Mouse (Mus musculus) CD4-positive helper T cell, adult 2 months (primary cell): ENCODE data around the gene Slamf6.
A peak's percentile ranks its signal among the peaks of the same experiment; 100 is the strongest.
"Not testable (repeated sequence)": the region's sequence is repeated elsewhere in the genome, so short reads cannot be mapped to it uniquely, and the experiment has no call there.

Source experiments
- DNase-seq: peaks from one replicate; pipeline ENCODE4 v3.0.0-alpha.2; 2012; ENCODE audit warnings: low read depth, missing footprints, low spot score

Slamf6 gene

DNA sequence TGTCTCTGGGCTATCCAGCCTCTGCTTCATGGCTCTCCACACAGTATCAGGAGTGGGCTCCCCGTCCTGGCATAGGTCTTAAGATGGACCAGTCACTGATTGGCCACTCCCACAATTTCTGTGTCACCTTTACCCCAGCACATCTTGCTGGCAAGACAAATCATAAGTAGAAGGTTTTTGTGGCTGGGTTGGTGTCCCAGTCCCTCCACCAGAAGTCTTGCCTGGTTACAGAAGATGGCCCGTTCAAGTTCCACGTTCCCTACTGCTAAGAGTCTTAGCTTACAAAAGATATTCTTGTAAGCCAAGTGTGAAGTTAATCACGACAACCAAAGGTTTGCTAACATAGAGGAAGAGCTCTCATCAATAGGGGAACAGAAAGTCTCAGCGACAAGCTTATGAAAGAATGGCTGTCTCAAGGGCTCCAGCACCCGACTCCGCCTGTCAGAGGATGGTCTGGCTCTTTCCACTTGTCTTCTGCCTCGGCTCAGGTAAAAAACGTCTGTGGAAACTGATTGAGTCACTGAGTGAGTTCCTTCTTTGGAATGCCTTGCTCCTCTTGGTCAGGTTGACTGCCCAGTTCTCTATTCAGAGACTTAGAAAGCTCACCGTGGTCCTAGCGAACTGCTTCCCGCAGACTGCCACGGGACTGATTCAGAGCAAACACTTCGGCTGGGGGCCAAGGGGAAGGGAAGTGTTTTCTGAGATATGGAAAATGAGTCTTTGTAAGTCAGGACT lies at the start of gene Slamf6:
TSS of gene Slamf6 (plus strand) at position 211 of the 735 bp plus-strand sequence.
- DNase-seq: peak; percentile 71

DNA sequence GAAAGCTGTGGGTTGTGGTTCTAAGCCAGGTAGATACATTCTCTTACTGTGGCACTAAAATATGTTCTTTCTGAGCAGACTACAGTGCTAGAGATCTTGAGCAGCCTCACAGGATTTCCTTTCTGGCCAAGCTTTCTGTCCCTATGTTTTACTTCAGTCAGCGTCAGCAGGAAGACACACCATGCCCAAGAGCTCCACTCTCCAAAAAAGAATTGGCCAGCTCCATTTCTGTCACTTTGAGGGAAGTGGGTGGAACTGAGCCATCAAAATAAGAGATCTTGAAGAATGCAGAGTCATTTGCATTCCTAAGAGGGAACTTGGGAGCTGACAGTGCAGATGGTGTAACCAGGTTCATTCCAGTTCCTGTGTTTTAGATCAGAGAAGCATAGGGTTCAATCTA lies 30.3 kb upstream of the Slamf6 start:
- DNase-seq: no peak

DNA sequence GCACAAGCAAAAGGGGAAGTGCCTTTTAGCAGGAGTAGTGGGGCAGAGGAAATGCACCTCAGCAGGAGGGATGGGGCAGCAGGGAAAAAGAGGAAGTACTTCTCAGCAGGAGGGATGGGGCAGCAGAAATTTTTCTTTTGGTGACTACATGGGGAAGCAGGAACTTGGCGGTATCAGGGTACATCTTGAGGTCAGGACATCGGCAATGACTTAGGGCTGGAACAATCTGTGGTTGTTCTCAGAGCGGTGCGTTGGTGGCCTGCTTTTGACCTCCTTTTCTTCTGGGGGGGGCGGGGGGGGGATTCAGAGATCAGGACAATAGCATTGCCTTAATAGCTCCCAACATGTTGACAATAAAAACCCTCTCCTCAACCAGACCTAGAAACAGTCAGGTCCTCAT lies 22.0 kb upstream of the Slamf6 start, which contains the start of gene Gm10521:
TSS of gene Gm10521 (plus strand) at position 301 of the 400 bp plus-strand sequence.
- not testable (repeated sequence) for DNase-seq

DNA sequence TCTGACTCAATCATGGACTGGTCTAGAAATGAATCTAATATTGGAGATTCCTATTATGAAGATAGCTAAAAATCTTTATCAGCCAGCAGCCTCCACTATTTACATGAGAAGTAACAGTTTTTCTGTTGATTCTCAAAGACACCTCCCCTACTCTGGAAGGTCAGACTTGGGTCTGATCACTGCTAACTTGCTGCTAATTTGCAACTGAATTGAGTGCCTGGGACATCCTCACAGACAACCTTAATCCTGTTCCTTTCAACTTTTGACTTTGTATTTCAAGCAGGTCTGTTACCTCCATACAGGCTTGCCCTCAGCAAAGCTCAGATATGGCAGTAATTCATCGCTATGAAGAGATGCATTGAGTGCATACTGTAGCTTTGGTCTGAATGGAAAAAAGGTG lies 13.3 kb upstream of the Slamf6 start:
- DNase-seq: no peak

DNA sequence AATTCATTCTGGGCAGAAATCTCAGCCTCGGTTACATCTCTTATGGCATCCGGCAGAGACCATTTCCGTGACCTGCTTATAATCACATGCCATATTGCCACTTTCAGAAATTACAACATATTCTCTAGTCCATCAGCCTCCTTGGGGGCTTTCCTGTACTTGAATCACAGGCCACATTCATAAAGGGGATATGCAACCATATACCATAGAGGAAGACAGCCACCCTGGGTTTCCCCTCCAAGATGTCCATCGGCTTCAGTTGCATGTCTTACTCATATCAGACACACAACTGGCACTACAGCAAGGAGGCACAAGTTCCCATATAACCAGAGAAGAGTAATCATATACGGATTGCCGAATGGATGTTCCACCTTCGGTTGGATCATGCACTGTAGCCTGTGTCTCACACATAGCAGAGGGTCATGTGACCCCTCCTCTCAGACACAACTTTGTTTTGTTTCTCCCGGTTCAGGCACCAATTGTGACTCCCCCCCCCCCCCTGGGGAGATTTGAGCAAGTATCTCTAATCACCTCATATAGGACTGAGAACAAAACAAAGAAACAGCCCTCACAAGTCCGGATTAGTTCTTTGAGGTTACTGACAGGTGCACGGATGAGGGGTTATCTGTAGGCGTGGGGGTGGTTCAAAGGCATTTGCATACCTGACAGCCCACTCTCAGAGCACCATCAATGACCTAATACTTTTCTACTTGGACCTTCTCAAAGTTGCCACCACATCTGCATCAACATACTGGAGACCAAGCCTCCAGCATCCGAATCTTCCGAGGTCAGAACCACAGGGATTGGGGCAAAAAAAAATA lies 1.5 kb upstream of the Slamf6 start:
- peak; percentile 63 for DNase-seq

DNA sequence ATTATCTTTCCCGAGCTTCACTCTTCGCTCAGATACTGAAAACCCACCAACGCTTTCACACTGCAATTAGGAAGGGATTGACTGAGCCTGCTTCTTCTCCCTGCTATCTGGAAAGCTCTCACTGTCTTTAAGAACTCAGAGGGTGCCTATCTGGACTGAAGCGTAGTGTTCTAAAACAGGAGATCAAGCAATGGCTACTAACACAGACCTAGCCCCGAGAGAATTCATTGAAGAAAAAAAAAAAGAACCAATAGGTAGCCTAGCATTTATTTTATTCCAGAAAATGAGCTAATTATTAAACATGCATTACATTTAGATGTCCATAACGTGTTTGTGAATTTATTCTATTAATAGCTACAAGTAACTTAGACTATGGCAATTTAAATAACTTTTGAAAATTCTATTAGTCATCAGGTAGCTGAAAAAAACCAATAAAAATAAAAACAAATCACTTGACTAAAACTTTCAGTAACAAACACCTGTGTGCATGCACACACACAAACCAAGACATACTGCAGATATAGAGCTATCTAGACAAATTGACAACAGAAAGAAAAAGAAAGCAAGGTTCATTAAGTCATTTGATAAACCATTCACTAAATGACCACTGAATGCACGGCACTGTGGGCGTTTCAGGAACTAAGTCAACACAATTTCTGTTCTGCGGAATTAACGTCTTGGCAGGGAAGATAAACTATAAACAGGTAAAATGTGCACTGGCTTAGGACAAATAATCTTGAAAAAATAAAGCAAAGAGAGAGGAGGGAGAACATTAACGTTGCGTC lies 1.0 kb downstream of the Slamf6 start:
- peak; percentile 31 for DNase-seq

DNA sequence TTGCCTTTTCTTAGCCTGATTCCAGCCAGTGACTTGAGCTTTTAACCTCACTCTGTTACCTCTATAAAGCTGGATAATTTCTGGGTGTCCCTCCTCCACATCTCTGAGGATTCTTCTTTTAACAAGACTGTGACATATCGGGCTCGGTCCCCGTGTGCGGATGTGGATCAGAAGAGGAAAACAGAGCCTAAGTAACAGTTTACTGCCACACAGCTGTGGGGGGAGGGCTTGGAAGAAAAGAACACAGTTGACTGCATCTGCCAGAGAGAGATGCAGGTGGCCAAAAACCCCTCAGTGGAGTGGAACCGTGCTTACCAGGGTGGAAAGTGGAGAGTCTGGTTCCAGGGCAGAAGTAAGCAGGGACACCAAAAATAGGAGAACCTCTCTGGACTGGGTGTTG lies 1.9 kb downstream of the Slamf6 start:
- DNase-seq: peak; percentile 54

DNA sequence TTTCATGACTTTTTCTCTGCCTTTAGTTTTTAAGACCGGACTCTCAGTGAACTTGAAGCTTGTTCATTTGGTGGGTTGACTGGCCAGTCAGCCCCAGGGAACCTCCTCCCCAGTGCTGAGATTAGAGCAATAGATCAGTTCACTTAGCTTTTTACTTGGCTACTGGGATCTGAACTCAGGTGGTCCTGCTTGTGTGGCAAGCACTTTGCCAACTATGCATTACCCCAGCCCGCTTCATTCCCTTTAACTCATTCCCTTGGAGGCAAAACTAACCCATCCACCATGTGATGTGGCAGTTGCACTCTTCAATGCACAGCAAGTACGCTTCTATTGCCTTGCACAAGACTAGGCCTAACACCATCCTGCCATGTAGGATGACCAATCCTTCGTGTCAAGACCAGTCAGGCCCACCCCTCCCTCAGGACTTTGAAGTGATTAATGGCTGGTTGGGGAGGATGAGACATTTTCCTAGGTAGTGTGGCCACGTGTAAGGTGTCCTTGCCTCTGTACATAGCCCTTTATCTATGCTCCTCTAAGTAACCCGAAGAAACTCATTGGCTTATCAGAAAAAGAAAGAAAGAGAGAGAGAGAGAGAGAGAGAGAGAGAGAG lies 2.7 kb downstream of the Slamf6 start:
- DNase-seq: peak; percentile 27

DNA sequence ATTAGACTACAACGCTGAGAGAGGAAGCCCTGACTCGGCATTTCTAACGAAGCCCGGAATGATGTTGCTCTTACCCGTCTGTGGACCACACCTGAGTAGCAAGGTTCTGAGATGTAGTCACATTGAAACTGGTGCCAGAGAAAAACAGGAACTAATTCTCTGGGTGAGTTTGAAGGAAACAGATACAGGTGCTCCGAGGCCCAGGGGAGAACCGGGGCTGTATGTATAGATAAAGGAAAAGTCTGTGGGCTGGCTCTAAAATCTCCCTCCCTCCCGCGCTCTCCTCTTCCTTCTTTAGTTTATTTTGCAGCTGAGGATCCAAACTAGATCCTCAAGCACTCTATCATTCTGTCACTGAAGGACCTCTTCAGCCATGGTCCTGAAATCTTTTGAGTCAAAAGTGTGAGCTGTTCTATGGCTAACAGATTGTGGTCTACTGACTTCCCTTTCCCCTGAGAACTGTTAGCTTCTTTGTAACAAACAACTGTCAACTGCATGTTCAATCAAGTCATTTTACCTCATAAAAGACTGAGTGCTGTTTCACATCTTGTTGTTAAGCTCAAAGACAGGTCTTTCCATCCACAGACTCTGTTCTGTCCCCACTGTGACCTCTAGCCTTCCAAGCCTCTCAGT lies 3.8 kb downstream of the Slamf6 start:
- peak; percentile 78 for DNase-seq

DNA sequence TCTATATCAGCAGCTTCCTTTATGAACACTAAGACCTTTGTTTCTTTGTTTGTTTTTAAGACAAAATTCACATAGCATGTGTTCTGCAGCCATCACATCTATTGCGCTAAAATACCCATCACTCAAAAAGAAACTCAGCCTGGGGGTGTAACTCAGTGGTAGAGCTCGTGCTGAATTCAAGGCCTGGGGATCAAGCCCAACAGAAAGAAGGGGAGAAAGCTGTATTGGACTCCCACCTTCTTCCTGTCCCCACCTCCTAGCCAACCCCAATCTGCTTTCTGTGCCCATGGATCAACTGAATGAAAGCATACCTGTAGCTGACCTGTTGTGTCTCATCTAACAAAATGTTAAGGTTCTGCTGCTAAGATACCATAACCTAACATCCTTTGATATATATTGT lies 4.3 kb downstream of the Slamf6 start:
- DNase-seq: no peak

DNA sequence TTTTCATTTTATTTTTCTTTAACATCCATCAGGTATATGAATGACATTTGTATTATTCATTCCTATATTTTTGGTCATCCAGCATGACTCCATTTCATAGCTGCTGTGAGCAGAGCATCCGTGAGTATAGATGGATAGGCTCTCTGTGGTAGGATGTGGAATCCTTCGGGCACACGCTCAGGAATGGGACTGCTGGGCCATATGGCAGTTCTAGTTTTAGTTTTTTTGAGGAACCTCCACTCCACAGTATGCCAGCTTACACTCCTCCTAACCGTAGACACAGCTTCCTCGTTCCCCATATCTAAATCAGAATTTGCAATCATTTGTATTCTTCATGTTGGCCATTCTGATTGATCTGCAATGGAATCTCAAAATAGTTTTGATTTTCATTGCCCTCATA lies 5.5 kb downstream of the Slamf6 start:
- DNase-seq: no peak

DNA sequence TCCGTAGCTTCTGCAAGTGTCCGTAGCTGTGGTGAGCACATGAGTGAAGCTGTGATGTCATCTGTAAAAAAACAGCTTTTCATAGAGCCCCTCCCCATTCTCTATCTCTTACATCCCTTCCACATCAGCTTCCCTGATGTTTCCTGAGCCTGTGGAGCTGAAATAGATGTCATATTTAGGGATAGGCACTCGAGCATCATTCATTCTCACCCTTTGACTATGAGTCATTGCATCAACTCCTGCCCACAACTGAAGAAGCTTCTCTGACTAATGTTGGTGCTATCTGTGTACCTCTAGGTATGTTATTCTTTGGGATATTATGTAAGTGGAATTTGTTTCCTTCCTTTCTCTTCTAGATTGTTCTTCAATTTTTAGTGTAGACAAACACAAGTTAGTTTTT lies 7.6 kb downstream of the Slamf6 start:
- DNase-seq: no peak

DNA sequence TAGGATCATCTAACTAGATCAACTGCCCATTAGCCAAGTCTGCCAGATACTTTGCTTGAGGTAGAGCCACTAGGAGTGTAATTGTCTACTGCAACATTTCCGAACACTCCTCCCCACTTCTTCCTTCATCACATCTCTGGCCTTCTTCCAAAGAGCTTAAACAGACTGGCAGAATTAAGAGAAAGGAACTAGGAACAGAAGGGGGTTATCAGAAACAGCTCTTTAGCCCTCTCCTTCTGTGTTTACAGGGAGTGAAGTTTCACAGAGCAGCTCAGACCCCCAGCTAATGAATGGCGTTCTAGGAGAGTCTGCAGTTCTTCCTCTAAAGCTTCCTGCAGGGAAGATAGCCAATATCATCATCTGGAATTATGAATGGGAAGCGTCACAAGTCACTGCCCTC lies 16.5 kb downstream of the Slamf6 start:
- DNase-seq: no peak

DNA sequence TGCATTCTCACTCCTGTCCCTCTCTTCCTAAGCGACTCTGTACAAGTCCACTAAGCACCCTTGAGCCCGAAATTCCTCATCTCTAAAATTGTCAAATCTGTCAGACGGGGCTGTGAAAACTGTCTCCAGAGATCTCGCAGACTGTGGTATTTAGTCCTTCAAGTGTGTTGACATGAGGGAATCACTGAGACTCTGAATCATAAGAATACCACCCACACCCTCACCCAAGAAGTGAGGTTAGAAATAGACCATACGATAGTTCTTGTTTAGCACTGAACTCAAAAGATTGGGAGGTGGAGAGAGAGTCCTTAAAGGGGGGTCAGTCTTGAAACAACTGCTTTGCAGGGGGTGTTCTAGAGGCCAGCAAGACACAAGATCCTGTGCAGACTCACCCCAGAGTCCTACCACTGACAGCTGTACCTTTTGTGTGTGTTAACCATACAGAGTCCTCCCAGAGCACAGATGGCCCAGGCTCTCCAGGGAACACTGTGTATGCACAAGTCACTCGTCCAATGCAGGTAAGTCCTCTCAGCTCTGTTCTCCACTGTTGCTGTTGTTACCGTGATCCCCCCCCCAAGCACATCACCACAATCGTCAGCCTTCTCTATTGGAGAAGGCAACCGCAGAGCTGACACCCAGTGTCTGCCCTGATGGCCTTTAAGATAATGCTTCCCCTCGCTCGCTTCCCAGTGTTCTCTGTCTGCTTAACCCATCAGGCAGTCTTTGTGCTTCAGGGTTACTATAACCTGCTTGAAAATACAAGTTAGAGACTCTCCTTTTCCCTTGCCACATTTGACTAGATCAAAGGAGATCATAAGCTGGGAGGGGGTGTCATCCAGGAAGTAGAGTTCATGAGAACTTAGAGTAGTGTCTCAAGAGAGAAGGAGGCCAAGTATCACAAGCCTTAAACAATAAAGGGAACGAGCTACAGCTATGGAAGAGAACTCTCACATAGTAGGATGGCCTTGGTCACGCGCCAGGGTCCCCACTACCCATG lies 21.9 kb downstream of the Slamf6 start:
- peak; percentile 83 for DNase-seq

DNA sequence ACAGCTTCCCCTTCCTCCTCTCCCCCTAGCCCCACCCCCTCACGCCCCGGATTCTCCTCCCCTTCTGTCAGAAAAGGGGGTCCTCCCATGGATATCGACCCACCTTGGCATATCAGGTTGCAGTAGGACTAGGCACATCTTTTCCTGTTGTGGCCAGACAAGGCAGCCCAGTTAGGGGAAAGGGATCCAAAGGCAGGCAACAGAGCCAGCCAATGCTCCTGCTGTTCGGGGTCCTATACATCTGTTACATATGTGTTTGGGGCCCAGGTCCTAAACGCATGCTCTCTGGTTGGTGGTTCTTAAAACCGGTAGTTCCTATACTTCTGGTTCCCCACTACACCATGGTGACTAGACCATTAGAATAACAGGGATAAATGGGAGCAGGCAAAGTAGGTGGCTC lies 23.3 kb downstream of the Slamf6 start:
- no peak for DNase-seq

DNA sequence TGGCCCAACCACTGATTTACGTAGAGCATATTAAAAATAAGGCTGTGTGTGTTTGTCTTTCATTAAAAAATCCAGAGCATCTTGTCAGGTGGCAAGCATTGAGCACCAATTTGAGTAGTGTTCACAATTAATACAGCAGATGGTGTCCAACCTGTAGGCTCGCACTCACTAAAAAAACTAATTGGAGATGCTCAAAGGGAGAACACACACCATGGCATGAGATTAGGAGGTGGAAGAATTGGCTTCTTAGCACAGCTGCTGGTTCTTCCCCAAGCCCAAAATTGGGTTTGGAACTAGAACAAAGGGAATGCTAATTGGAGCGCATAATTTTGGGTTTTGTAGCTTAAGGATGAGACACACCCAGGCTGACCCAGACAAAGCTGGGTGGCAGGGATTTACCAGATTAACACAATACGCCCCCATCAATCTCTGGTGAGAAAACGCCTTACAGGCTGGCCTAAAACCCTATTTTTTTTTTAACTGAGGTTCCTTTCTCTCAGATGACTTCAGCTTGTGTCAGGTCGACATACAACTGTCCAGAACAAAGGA lies 29.2 kb downstream of the Slamf6 start:
- DNase-seq: no peak

DNA sequence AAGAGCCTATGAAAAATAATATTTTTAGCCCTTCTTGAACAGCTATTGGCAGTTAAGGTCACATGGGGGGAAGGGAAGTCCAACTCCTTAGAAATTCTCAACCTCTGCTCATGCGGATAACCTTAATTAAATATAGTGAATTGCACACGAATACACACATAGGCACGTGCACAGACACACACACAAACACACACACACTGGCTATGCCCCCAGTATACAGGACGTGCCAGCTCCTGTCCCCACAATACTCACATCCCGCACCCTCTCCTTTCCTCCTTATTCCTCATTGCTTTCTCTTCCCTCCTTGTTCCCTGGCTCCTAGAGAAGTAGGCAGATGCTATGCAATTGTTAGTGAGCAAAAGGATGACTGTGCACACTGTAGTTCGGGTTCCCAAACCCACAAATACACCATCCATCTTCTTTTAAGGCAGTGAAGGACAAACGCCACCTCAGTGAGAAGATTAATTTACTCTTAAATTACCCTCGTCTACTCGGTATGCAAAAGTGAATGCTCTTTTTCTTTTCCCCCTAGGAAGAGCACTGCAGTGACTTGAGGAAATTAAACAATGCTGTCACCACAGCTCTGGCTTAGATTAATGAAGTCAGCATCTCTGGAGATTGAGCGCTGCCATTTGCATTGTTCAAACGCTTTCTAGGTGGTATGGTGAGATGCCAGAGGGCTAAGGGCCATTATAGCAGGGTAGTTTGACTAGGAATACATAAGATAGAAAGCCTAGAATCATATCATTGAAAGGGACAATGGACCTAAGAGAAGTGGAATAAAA lies 31.0 kb downstream of the Slamf6 start:
- DNase-seq: no peak

DNA sequence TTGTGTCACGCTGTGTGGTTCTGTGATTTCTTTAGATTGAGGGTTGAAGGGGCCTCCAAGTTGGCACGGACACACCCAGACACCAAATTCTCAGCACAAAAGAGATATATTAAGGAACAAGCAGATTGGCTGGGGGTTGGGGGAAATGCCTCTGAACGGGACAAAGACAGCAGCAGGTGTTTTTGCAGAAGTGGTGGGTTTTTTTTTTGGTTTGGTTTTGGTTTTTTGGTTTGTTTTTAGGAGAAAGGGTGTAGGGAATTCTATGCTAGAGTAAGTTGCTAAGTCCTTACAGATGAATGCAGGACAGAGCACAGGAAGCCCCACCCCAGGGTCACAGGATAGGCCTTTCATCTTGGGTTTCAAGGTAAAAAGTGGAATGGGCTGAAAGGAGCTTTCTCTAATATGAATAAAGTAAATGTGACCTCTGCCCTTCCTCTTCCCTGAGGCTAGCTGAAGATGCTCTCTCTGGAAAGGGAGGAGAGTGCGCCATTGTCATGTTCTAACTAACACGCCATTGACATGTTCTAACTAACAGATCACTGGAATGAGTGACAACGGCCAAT lies 31.7 kb downstream of the Slamf6 start:
- DNase-seq: no peak

DNA sequence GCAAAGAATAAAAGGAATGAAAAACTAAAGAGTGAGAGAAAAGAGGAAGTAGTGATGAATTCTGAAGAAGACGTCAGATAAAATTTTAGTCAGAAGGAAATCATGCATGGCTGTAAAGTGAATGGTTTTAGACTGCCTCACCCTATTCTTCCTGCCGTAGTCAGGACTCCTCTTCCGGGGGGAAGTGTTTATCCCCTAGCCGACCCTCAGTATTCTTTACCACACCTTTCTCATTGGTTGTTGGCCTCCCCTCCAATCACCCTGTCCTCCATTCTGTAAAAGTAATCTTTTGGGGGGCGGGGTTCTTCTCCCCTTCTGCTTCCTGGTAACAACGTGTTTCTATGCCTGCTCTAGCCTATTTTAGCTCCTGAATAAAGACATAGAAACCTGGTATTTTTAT lies 37.8 kb downstream of the Slamf6 start:
- no peak for DNase-seq
